Mouse (Mus musculus) lung, adult 2 months (tissue): ENCODE measurements around the gene Nfatc2.

Experiments
- CTCF ChIP-seq: fragments of 200-500 bp; IDR thresholded peaks from 2 replicates; pipeline ENCODE4 v1.5.1; 2011; ENCODE audit warnings: mild to moderate bottlenecking, low read length, control low read depth; ENCODE audit not compliant: insufficient read depth
- POLR2A ChIP-seq: fragments of 200-500 bp; IDR thresholded peaks from 2 replicates; pipeline ENCODE4 v1.6.1; 2011; ENCODE audit warnings: low read depth, mild to moderate bottlenecking, control low read depth, low read length, borderline replicate concordance; ENCODE audit errors: extremely low read depth

- TF ChIP-seq CTCF (no peak), POLR2A (no peak)
These were observed 123.0 kb downstream of the Nfatc2 start for GRCm38 (mm10) chr2:168478431-168478830.
